In genomic region chr1:104848256-104848919, GRCm38 (mm10) we compare ENCODE assay signal across 16 mouse cellular contexts.
DNase-seq lines count a peak whose midpoint lies in the region; ATAC-seq and TF ChIP-seq lines count a peak whose summit lies in the region.
"Had no signal": no experiment of that assay in that cellular context is flagged by ENCODE, and none has a peak within 500 bp of the region (broad histone marks: within the 10 kb centered on the region; RNA-seq: fewer than 3 reads in every experiment).

No protein-coding gene starts in this region.

- H3K27ac ChIP-seq in hindbrain, embryonic 14.5 days: no peak overlapping the region
- H3K27ac ChIP-seq in midbrain, postnatal 0 days (ENCODE audit: low read depth, low read length): no peak overlapping the region; the same call in 1 of the 2 replicates
- H3K27ac ChIP-seq: liver, embryonic 14.5 days had no signal

- no peak for TF ChIP-seq CTCF in midbrain, postnatal 0 days (IDR thresholded peaks at IDR 0.05)

- H3K27me3 ChIP-seq in hindbrain, embryonic 14.5 days (ENCODE audit: control insufficient read depth, insufficient read depth, low read length): no peaks in the 10 kb centered on the region
- H3K27me3 ChIP-seq in midbrain, postnatal 0 days (ENCODE audit: insufficient read depth, low read length): no peaks in the 10 kb centered on the region

- H3K9ac ChIP-seq in hindbrain, embryonic 14.5 days: no peak overlapping the region
- no peak overlapping the region for H3K9ac ChIP-seq in midbrain, postnatal 0 days (replicated peaks; ENCODE audit: low read length, poor library complexity, severe bottlenecking)
- H3K9ac ChIP-seq: liver, embryonic 14.5 days had no signal

- no peak overlapping the region for H3K4me3 ChIP-seq in hindbrain, embryonic 14.5 days (replicated peaks; ENCODE audit: low read length)
- no peak overlapping the region for H3K4me3 ChIP-seq in midbrain, postnatal 0 days (ENCODE audit: low read depth, low read length)
- H3K4me3 ChIP-seq: myocyte had no signal

- no peaks in the 10 kb centered on the region for H3K9me3 ChIP-seq in hindbrain, embryonic 14.5 days (ENCODE audit: control insufficient read depth, low read length)
- no peaks in the 10 kb centered on the region for H3K9me3 ChIP-seq in midbrain, postnatal 0 days (ENCODE audit: low read length)

- 11% methylated on average over 2 of the region's 2 CpGs for WGBS in hindbrain, embryonic 14.5 days
- WGBS in midbrain, postnatal 0 days: 15% methylated on average over 2 of the region's 2 CpGs

- no peaks in the 10 kb centered on the region for H3K36me3 ChIP-seq in hindbrain, embryonic 14.5 days (replicated peaks; ENCODE audit: control insufficient read depth, insufficient read depth)
- no peaks in the 10 kb centered on the region for H3K36me3 ChIP-seq in midbrain, postnatal 0 days (ENCODE audit: insufficient read depth, low read length)

- peak; percentile 47; the same call in 1 of the 2 replicates for ATAC-seq in frontal cortex, adult (ENCODE audit: low TSS enrichment)
- ATAC-seq in hindbrain, embryonic 14.5 days (ENCODE audit: low FRiP score): peak; percentile 57; the same call in 1 of the 2 replicates
- no peak for ATAC-seq in midbrain, postnatal 0 days (ENCODE audit: low FRiP score)
- ATAC-seq: forebrain, embryonic 16.5 days had no signal

- H3K4me2 ChIP-seq in hindbrain, embryonic 14.5 days (replicated peaks): no peak overlapping the region
- H3K4me2 ChIP-seq in midbrain, postnatal 0 days (ENCODE audit: low read depth, low read length, poor library complexity, severe bottlenecking): no peak overlapping the region

- DNase-seq in frontal cortex, postnatal 14 days (ENCODE audit: low spot score in 2 of 2): no peak
- peak; percentile 51 for DNase-seq in embryo, embryonic 10.5 days (ENCODE audit: low spot score)
- DNase-seq in hindbrain, embryonic 14.5 days (ENCODE audit: low spot score): no peak
- DNase-seq in midbrain, postnatal 0 days (ENCODE audit: low spot score): peak; percentile 45
- no peak for DNase-seq in kidney, postnatal 25 days
- DNase-seq in urinary bladder, postnatal 25 days (ENCODE audit: low spot score): no peak
- DNase-seq: adrenal gland, postnatal 10 days; B cell, adult 2 months; cerebellum, adult 18-20 months; gastrocnemius, postnatal 10 days; kidney, adult 9 months; right cerebral cortex, adult 18-20 months had no signal

- H3K4me1 ChIP-seq in hindbrain, embryonic 14.5 days (replicated peaks; ENCODE audit: control insufficient read depth, insufficient read depth, low read length): no peaks in the 10 kb centered on the region
- no peaks in the 10 kb centered on the region for H3K4me1 ChIP-seq in midbrain, postnatal 0 days (ENCODE audit: insufficient read depth, low read length)

Comparison
In these comparisons a context has a peak if more than half of its experiments do, and no peak if none do; other contexts are left out.
1. DNase-seq: peak in embryo, embryonic 10.5 days (single experiment) and midbrain, postnatal 0 days (single experiment); none in frontal cortex, postnatal 14 days (0 of 2), hindbrain, embryonic 14.5 days (single experiment), kidney, postnatal 25 days (0 of 2) and urinary bladder, postnatal 25 days (single experiment).